Mouse (Mus musculus) limb, embryonic 11.5 days (tissue): Measurements from ENCODE around the gene Nkapl. TPM values are rescaled to one million over a fixed set of nuclear protein-coding genes. Genes with fewer than 3 reads are reported as not detected.

Experiments
- ATAC-seq: fragments of 200-750 bp; cut with Nextera tagmentation; 2 replicates; pipeline ENCODE4 v1.8.0; 2017; ENCODE audit warnings: low read depth; ENCODE audit not compliant: insufficient number of reproducible peaks, low FRiP score, low TSS enrichment
- DNase-seq: peaks from one replicate; pipeline ENCODE4 v3.0.0-alpha.2; 2015; ENCODE audit warnings: low spot score
- H3K27ac ChIP-seq: fragments of 300-500 bp; sonication (generic); replicated peaks from 2 replicates; pipeline ENCODE4 v1.5.1; 2014; ENCODE audit warnings: low read depth, mild to moderate bottlenecking, low read length
- H3K27me3 ChIP-seq: fragments of 300-500 bp; sonication (generic); 2 replicates; pipeline ENCODE4 v1.6.1; 2014; ENCODE audit warnings: mild to moderate bottlenecking, low read length, mixed read lengths; ENCODE audit not compliant: control insufficient read depth, insufficient read depth
- H3K36me3 ChIP-seq: fragments of 300-500 bp; sonication (generic); 2 replicates; pipeline ENCODE4 v1.6.1; 2014; ENCODE audit warnings: mild to moderate bottlenecking, low read length, moderate library complexity, mixed read lengths; ENCODE audit not compliant: control insufficient read depth, insufficient read depth
- H3K4me1 ChIP-seq: fragments of 300-500 bp; sonication (generic); 2 replicates; pipeline ENCODE4 v1.6.1; 2014; ENCODE audit warnings: low read length, mixed read lengths; ENCODE audit not compliant: control insufficient read depth, insufficient read depth
- H3K4me2 ChIP-seq: fragments of 300-500 bp; sonication (generic); 2 replicates; pipeline ENCODE4 v1.6.1; 2014; ENCODE audit warnings: low read depth, mild to moderate bottlenecking, moderate library complexity; ENCODE audit not compliant: severe bottlenecking
- H3K4me3 ChIP-seq: fragments of 300-500 bp; sonication (generic); 2 replicates; pipeline ENCODE4 v1.5.1; 2014; ENCODE audit warnings: low read depth, low read length
- H3K9ac ChIP-seq: fragments of 300-500 bp; sonication (generic); 2 replicates; pipeline ENCODE4 v1.6.1; 2014; ENCODE audit warnings: mild to moderate bottlenecking, low read length
- H3K9me3 ChIP-seq: fragments of 300-500 bp; sonication (generic); 2 replicates; pipeline ENCODE4 v1.6.1; 2016; ENCODE audit warnings: low read length; ENCODE audit not compliant: control insufficient read depth
- WGBS: fragments of 180-500 bp; shearing (Covaris S2); extraction: QIAGEN DNeasy Blood & Tissue Kit; methylation state at CpG from one replicate; pipeline ENCODE4 v1.1.7; 2014; 5-methylcytosine and 5-hydroxymethylcytosine counted together
- polyA plus RNA-seq: library from polyadenylated mRNA; unstranded; fragments of >200 nt; fragmentation: Nextera tagmentation; extraction: Ambion mirVana; gene quantifications from 2 replicates; pipeline ENCODE4 v1.2.1, GENCODE M21; 2014

Gene Nkapl
- polyA plus RNA-seq, 1 experiment from 2014 or later: 2.8 TPM

- peaks cover 6% of the 10 kb centered on the region; the same call in 1 of the 2 replicates for H3K36me3 ChIP-seq
- WGBS: 89% methylated on average over 16 of the region's 16 CpGs
- H3K27me3 ChIP-seq: no peaks in the 10 kb centered on the region
- no peaks in the 10 kb centered on the region for H3K4me1 ChIP-seq
- H3K9ac ChIP-seq: no peak overlapping the region
- no peak overlapping the region for H3K4me3 ChIP-seq
- no peak for DNase-seq
- H3K9me3 ChIP-seq: no peaks in the 10 kb centered on the region
- H3K4me2 ChIP-seq: no peak overlapping the region
- ATAC-seq: no peak
- no peak overlapping the region for H3K27ac ChIP-seq
These were observed 20.3 kb downstream of the Nkapl start for GRCm38 (mm10) chr13:21447856-21448614.

- Histone ChIP-seq H3K36me3 (peaks cover 6% of the 10 kb centered on the region; the same call in 1 of the 2 replicates), H3K9me3 (no peaks in the 10 kb centered on the region), H3K27me3 (no peaks in the 10 kb centered on the region), H3K9ac (no peak overlapping the region), H3K4me2 (no peak overlapping the region), H3K27ac (no peak overlapping the region), H3K4me3 (no peak overlapping the region), H3K4me1 (no peaks in the 10 kb centered on the region)
- WGBS: 93% methylated on average over 9 of the region's 9 CpGs
- no peak for DNase-seq
- no peak for ATAC-seq
These were observed 21.5 kb downstream of the Nkapl start for GRCm38 (mm10) chr13:21446796-21447195.

GRCm38 (mm10) chr13:21441207-21441572, 27.1 kb downstream of the Nkapl start:
- Histone ChIP-seq H3K9me3 (no peaks in the 10 kb centered on the region), H3K27ac (peak overlapping the region; percentile 64; the same call in 1 of the 2 replicates), H3K4me1 (0 out of 2 replicates have a peak, but pooled peaks cover 3% of the 10 kb centered on the region), H3K4me3 (peak overlapping the region; percentile 51), H3K36me3 (peaks cover 4% of the 10 kb centered on the region; the same call in 1 of the 2 replicates), H3K9ac (peak overlapping the region; percentile 76), H3K4me2 (peak overlapping the region; percentile 83), H3K27me3 (no peaks in the 10 kb centered on the region)
- 13% methylated on average over 10 of the region's 10 CpGs for WGBS
- no peak for DNase-seq
- ATAC-seq: peak; percentile 51

GRCm38 (mm10) chr13:21440503-21441206, 27.7 kb downstream of the Nkapl start, which contains the start of gene Pgbd1:
Gene Pgbd1 (minus strand): TSS chr13:21441058.
- Histone ChIP-seq H3K9me3 (no peaks in the 10 kb centered on the region), H3K27me3 (no peaks in the 10 kb centered on the region), H3K4me1 (0 out of 2 replicates have a peak, but pooled peaks cover 3% of the 10 kb centered on the region), H3K4me3 (peak within 1 kb of the TSS; percentile 51), H3K4me2 (peak within 1 kb of the TSS; percentile 83), H3K36me3 (peaks cover 4% of the 10 kb centered on the region; the same call in 1 of the 2 replicates), H3K9ac (peak within 1 kb of the TSS; percentile 76), H3K27ac (peak within 1 kb of the TSS; percentile 64)
- 1% methylated on average over 32 of the region's 32 CpGs for WGBS
- ATAC-seq (peak; percentile 90), DNase-seq (peak; percentile 83)

GRCm38 (mm10) chr13:21435476-21435875, 32.8 kb downstream of the Nkapl start:
- H3K4me3 ChIP-seq: no peak overlapping the region
- H3K27ac ChIP-seq: no peak overlapping the region
- 0 out of 2 replicates have a peak, but pooled peaks cover 3% of the 10 kb centered on the region for H3K4me1 ChIP-seq
- H3K9me3 ChIP-seq: no peaks in the 10 kb centered on the region
- DNase-seq (no peak), ATAC-seq (no peak)
- H3K36me3 ChIP-seq: no peaks in the 10 kb centered on the region
- H3K27me3 ChIP-seq: no peaks in the 10 kb centered on the region
- H3K9ac ChIP-seq: no peak overlapping the region
- no peak overlapping the region for H3K4me2 ChIP-seq
- 84% methylated on average over 4 of the region's 4 CpGs for WGBS

DNA sequence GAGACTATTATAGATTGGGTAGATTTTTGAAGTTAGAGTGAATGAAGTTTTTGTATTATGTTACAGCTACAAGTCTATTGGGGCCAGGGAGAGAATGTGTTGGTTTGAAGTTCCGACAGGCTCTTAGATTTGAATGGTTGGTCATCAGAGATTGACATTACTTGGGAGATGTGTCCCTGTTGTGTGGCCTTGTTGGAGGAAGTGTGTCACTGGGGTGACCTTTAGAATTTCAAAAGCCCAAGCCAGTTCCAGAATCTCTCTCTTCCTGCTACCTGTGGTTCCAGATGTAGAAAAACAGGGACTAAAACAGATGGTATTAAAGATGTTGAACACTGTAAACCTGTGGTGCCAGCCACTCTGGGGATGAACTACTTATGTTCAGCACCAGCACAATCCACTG, 40.7 kb downstream of the Nkapl start:
- Histone ChIP-seq H3K9me3 (no peaks in the 10 kb centered on the region), H3K27ac (no peak overlapping the region), H3K36me3 (no peaks in the 10 kb centered on the region), H3K4me2 (no peak overlapping the region), H3K4me3 (no peak overlapping the region), H3K9ac (no peak overlapping the region), H3K4me1 (no peaks in the 10 kb centered on the region), H3K27me3 (no peaks in the 10 kb centered on the region)
- 94% methylated on average over 1 of the region's 1 CpGs for WGBS
- DNase-seq: no peak
- ATAC-seq: no peak

- Histone ChIP-seq H3K27ac (no peak overlapping the region), H3K36me3 (no peaks in the 10 kb centered on the region), H3K9me3 (no peaks in the 10 kb centered on the region), H3K4me1 (no peaks in the 10 kb centered on the region), H3K27me3 (no peaks in the 10 kb centered on the region), H3K9ac (no peak overlapping the region), H3K4me2 (no peak overlapping the region), H3K4me3 (no peak overlapping the region)
- DNase-seq (peak; percentile 3), ATAC-seq (no peak)
- WGBS: 60% methylated on average over 5 of the region's 5 CpGs
These were observed 45.0 kb downstream of the Nkapl start for GRCm38 (mm10) chr13:21423301-21423700.

GRCm38 (mm10) chr13:21418865-21419264, 49.4 kb downstream of the Nkapl start:
- H3K9me3 ChIP-seq: no peaks in the 10 kb centered on the region
- no peak overlapping the region for H3K27ac ChIP-seq
- H3K4me3 ChIP-seq: no peak overlapping the region
- no peaks in the 10 kb centered on the region for H3K36me3 ChIP-seq
- no peak for ATAC-seq
- no peaks in the 10 kb centered on the region for H3K27me3 ChIP-seq
- H3K9ac ChIP-seq: no peak overlapping the region
- no peak overlapping the region for H3K4me2 ChIP-seq
- no peaks in the 10 kb centered on the region for H3K4me1 ChIP-seq
- no peak for DNase-seq
- WGBS: 60% methylated on average over 6 of the region's 6 CpGs
